Mouse (Mus musculus) kidney, postnatal 14 days (tissue): ENCODE measurements around the gene Nr1h3.

ENCODE experiments used
- DNase-seq: peaks from one replicate; pipeline ENCODE4 v3.0.0; 2022; ENCODE audit warnings: mixed read lengths

Nr1h3 gene

DNA sequence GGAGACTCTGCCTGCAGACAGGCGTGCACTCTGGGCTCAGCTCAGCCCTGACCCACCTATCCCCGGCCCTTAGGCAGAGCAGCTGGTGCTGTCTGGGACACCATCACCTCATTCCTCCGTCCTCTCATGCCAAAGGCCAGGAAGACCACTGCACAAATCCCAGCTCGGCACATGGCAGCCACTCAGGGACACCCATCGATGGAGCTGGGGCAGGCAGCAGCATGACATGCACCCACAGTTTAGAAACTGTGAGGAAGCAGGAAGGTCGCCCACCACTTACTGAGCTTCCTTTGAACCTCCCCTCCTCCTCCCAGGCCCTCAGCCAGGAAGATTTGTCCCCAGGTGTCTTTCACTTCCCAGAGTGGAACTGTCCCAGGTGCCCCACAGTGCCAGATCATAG, 65.2 kb downstream of the Nr1h3 start:
- no peak for DNase-seq

DNA sequence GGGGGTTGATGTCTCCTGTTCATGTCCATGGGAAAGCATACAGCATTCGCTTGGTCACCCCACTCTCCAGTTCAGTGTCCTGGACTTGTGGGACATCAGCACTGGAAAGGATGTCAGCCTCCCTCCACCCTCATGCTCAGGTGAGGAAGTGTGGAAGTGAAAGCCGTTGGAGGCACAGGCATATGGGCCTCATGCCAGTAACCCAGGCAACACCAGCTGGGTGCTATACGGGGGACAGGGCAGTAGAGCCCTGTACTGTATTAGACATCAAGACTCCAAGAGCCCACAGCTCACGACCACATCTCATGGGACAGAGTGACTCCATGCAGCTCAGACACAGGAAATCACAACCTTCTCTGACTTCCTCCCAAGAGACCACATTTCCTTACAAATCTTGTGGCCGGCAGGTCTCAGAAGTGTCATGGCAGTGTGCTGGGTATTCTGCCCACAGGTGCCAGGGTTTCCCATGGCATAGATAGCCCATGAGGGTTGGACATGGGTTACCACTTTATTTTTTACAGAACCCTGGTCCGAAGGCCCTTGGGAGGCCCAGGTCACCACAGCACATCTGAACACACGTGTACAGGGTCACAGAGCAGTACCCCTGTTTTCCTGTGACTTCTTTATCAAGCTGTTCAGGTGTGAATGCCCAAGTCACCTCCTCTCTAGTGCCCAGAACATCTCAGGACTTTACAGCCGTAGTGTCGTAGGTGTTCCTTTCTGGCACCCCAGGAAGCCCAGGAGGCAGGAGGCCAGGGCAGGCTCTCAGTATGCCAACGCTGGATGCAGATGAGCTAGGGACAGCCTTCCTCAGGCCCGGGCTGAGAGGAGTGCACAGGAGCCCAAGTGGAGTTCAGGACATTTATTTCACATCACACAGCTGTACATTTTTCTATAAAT, 65.9 kb downstream of the Nr1h3 start:
- no peak for DNase-seq
